Mouse (Mus musculus): ENCODE data around the gene Sapcd2.
"Not testable (repeated sequence)": the region's sequence is repeated elsewhere in the genome, so short reads cannot be mapped to it uniquely, and the experiment has no call there.

The Sapcd2 gene

GRCm38 (mm10) chr2:25372644-25373391 is 697 bp downstream of the Sapcd2 start:
- no peak for DNase-seq (ENCODE audit: low read depth, low spot score)

- no peak for DNase-seq (ENCODE audit: low read depth, low spot score)
Measured at GRCm38 (mm10) chr2:25373431-25373830, 1.3 kb downstream of the Sapcd2 start.

GRCm38 (mm10) chr2:25376589-25376988 is 4.5 kb downstream of the Sapcd2 start:
- DNase-seq (ENCODE audit: low read depth, low spot score): peak; percentile 82

GRCm38 (mm10) chr2:25384492-25384891 is 12.4 kb downstream of the Sapcd2 start:
- no peak for DNase-seq (ENCODE audit: low read depth, low spot score)

GRCm38 (mm10) chr2:25391266-25391665 is 19.1 kb downstream of the Sapcd2 start:
- no peak for DNase-seq (ENCODE audit: low read depth, low spot score)

- peak; percentile 88 for DNase-seq (ENCODE audit: low read depth, low spot score)
Measured at GRCm38 (mm10) chr2:25394281-25395221, 22.4 kb downstream of the Sapcd2 start.

- no peak for DNase-seq (ENCODE audit: low read depth, low spot score)
Measured at GRCm38 (mm10) chr2:25395721-25396596, 23.8 kb downstream of the Sapcd2 start, which contains the start of gene Entpd2. Entpd2 (plus strand) TSS chr2:25395874.

GRCm38 (mm10) chr2:25396597-25396983 is 24.5 kb downstream of the Sapcd2 start:
- peak; percentile 15 for DNase-seq (ENCODE audit: low read depth, low spot score)

GRCm38 (mm10) chr2:25397010-25397409 is 24.9 kb downstream of the Sapcd2 start:
- DNase-seq (ENCODE audit: low read depth, low spot score): peak; percentile 29

- DNase-seq (ENCODE audit: low read depth, low spot score): no peak
Measured at GRCm38 (mm10) chr2:25398065-25398464, 25.9 kb downstream of the Sapcd2 start.

GRCm38 (mm10) chr2:25399051-25399450 is 26.9 kb downstream of the Sapcd2 start, which contains the start of gene Npdc1:
Npdc1 (plus strand) TSS chr2:25399351.
- DNase-seq (ENCODE audit: low read depth, low spot score): no peak

GRCm38 (mm10) chr2:25400291-25400690 is 28.2 kb downstream of the Sapcd2 start:
- DNase-seq (ENCODE audit: low read depth, low spot score): no peak

- peak; percentile 57 for DNase-seq (ENCODE audit: low read depth, low spot score)
Measured at GRCm38 (mm10) chr2:25400764-25401163, 28.6 kb downstream of the Sapcd2 start.

GRCm38 (mm10) chr2:25402377-25402971 is 30.4 kb downstream of the Sapcd2 start:
- DNase-seq (ENCODE audit: low read depth, low spot score): peak; percentile 95

GRCm38 (mm10) chr2:25402972-25403601 is 31.0 kb downstream of the Sapcd2 start:
- DNase-seq (ENCODE audit: low read depth, low spot score): peak; percentile 74

GRCm38 (mm10) chr2:25403994-25404393 is 31.9 kb downstream of the Sapcd2 start:
- no peak for DNase-seq (ENCODE audit: low read depth, low spot score)

- DNase-seq (ENCODE audit: low read depth, low spot score): no peak
Measured at GRCm38 (mm10) chr2:25408908-25409307, 36.8 kb downstream of the Sapcd2 start.

GRCm38 (mm10) chr2:25413436-25413835 is 41.3 kb downstream of the Sapcd2 start:
- DNase-seq (ENCODE audit: low read depth, low spot score): not testable (repeated sequence)

GRCm38 (mm10) chr2:25417426-25417825 is 45.3 kb downstream of the Sapcd2 start:
- DNase-seq (ENCODE audit: low read depth, low spot score): peak; percentile 35

GRCm38 (mm10) chr2:25421896-25422295 is 49.8 kb downstream of the Sapcd2 start:
- peak; percentile 72 for DNase-seq (ENCODE audit: low read depth, low spot score)

All from 3T3-L1 (cell line).